Mouse (Mus musculus): ENCODE results near the gene Fam69b. TPM values are rescaled to one million over a fixed set of nuclear protein-coding genes. Genes with fewer than 3 reads are reported as not detected.

The Fam69b gene
- polyA plus RNA-seq, 1 experiment, result 4.2 TPM

- TF ChIP-seq POLR2A (IDR thresholded peaks at IDR 0.05; ENCODE audit: borderline replicate concordance, control insufficient read depth, low read depth, low read length) (peak; percentile 93), CTCF (IDR thresholded peaks at IDR 0.05; ENCODE audit: control insufficient read depth, insufficient read depth, low read length) (peak; percentile 89)
- H3K27ac ChIP-seq (ENCODE audit: control insufficient read depth, insufficient read depth, low read depth, low read length, poor library complexity), result peak overlapping the region; percentile 17
- peaks cover 5% of the 10 kb centered on the region for H3K4me1 ChIP-seq (ENCODE audit: control insufficient read depth, insufficient read depth, low read length)
- H3K4me3 ChIP-seq (replicated peaks; ENCODE audit: control insufficient read depth, low read depth, low read length), result peak overlapping the region; percentile 86
- WGBS, result 4% methylated on average over 49 of the region's 49 CpGs
These were observed 11.9 kb downstream of the Fam69b start for GRCm38 (mm10) chr2:26639838-26640830.

GRCm38 (mm10) chr2:26641006-26641647, 12.9 kb downstream of the Fam69b start:
- Histone ChIP-seq H3K4me1 (ENCODE audit: control insufficient read depth, insufficient read depth, low read length) (peaks cover 5% of the 10 kb centered on the region), H3K27ac (ENCODE audit: control insufficient read depth, insufficient read depth, low read depth, low read length, poor library complexity) (no peak overlapping the region), H3K4me3 (replicated peaks; ENCODE audit: control insufficient read depth, low read depth, low read length) (no peak overlapping the region)
- TF ChIP-seq CTCF (IDR thresholded peaks at IDR 0.05; ENCODE audit: control insufficient read depth, insufficient read depth, low read length), result no peak
- 47% methylated on average over 7 of the region's 7 CpGs for WGBS

GRCm38 (mm10) chr2:26643942-26644341, 15.7 kb downstream of the Fam69b start:
- Histone ChIP-seq H3K27ac (ENCODE audit: control insufficient read depth, insufficient read depth, low read depth, low read length, poor library complexity) (no peak overlapping the region), H3K4me1 (ENCODE audit: control insufficient read depth, insufficient read depth, low read length) (peaks cover 1% of the 10 kb centered on the region; the same call in 1 of the 2 replicates), H3K4me3 (replicated peaks; ENCODE audit: control insufficient read depth, low read depth, low read length) (no peak overlapping the region)
- WGBS, result 55% methylated on average over 2 of the region's 2 CpGs
- peak; percentile 42; the same call in 1 of the 2 replicates for TF ChIP-seq CTCF (IDR thresholded peaks at IDR 0.05; ENCODE audit: control insufficient read depth, insufficient read depth, low read length)
- no peak for TF ChIP-seq POLR2A (IDR thresholded peaks at IDR 0.05; ENCODE audit: borderline replicate concordance, control insufficient read depth, low read depth, low read length)

GRCm38 (mm10) chr2:26646643-26647293, 18.5 kb downstream of the Fam69b start:
- Histone ChIP-seq H3K27ac (ENCODE audit: control insufficient read depth, insufficient read depth, low read depth, low read length, poor library complexity) (no peak overlapping the region), H3K4me3 (replicated peaks; ENCODE audit: control insufficient read depth, low read depth, low read length) (no peak overlapping the region), H3K4me1 (ENCODE audit: control insufficient read depth, insufficient read depth, low read length) (peaks cover 1% of the 10 kb centered on the region; the same call in 1 of the 2 replicates)
- WGBS, result 5% methylated on average over 3 of the region's 3 CpGs
- TF ChIP-seq POLR2A (IDR thresholded peaks at IDR 0.05; ENCODE audit: borderline replicate concordance, control insufficient read depth, low read depth, low read length) (peak; percentile 43; the same call in 1 of the 2 replicates), CTCF (IDR thresholded peaks at IDR 0.05; ENCODE audit: control insufficient read depth, insufficient read depth, low read length) (peak; percentile 100)

GRCm38 (mm10) chr2:26654687-26655086, 26.4 kb downstream of the Fam69b start:
- TF ChIP-seq POLR2A (IDR thresholded peaks at IDR 0.05; ENCODE audit: borderline replicate concordance, control insufficient read depth, low read depth, low read length) (no peak), CTCF (IDR thresholded peaks at IDR 0.05; ENCODE audit: control insufficient read depth, insufficient read depth, low read length) (no peak)
- H3K27ac ChIP-seq (ENCODE audit: control insufficient read depth, insufficient read depth, low read depth, low read length, poor library complexity), result no peak overlapping the region
- no peaks in the 10 kb centered on the region; the same call in 1 of the 2 replicates for H3K4me1 ChIP-seq (ENCODE audit: control insufficient read depth, insufficient read depth, low read length)
- H3K4me3 ChIP-seq (replicated peaks; ENCODE audit: control insufficient read depth, low read depth, low read length), result no peak overlapping the region
- WGBS, result 37% methylated on average over 1 of the region's 1 CpGs

GRCm38 (mm10) chr2:26657426-26657825, 29.2 kb downstream of the Fam69b start:
- WGBS, result 47% methylated on average over 2 of the region's 2 CpGs
- Histone ChIP-seq H3K27ac (ENCODE audit: control insufficient read depth, insufficient read depth, low read depth, low read length, poor library complexity) (no peak overlapping the region), H3K4me3 (replicated peaks; ENCODE audit: control insufficient read depth, low read depth, low read length) (no peak overlapping the region), H3K4me1 (ENCODE audit: control insufficient read depth, insufficient read depth, low read length) (no peaks in the 10 kb centered on the region)
- TF ChIP-seq POLR2A (IDR thresholded peaks at IDR 0.05; ENCODE audit: borderline replicate concordance, control insufficient read depth, low read depth, low read length), result no peak
- TF ChIP-seq CTCF (IDR thresholded peaks at IDR 0.05; ENCODE audit: control insufficient read depth, insufficient read depth, low read length), result no peak

- under 1% methylated on average over 20 of the region's 20 CpGs for WGBS
- H3K4me3 ChIP-seq (replicated peaks; ENCODE audit: control insufficient read depth, low read depth, low read length), result no peak overlapping the region
- TF ChIP-seq POLR2A (IDR thresholded peaks at IDR 0.05; ENCODE audit: borderline replicate concordance, control insufficient read depth, low read depth, low read length) (no peak), CTCF (IDR thresholded peaks at IDR 0.05; ENCODE audit: control insufficient read depth, insufficient read depth, low read length) (no peak)
- H3K27ac ChIP-seq (ENCODE audit: control insufficient read depth, insufficient read depth, low read depth, low read length, poor library complexity), result no peak overlapping the region
- no peaks in the 10 kb centered on the region for H3K4me1 ChIP-seq (ENCODE audit: control insufficient read depth, insufficient read depth, low read length)
These were observed 33.0 kb downstream of the Fam69b start for GRCm38 (mm10) chr2:26661143-26661752.

All from bone marrow, adult 2 months (tissue).